Mouse (Mus musculus) left cerebral cortex, postnatal 36 days (tissue): ENCODE data around the gene Nxf3. TPM values are rescaled to one million over a fixed set of nuclear protein-coding genes. Genes with fewer than 3 reads are reported as not detected.

Experiments used
- total RNA-seq, 2 experiments: library from RNA; stranded (reverse); gene quantifications; 2 replicates each; pipeline ENCODE4 v1.2.3; 2021

The Nxf3 gene
- total RNA-seq, 2 experiments from 2014 or later, result not detected

Other genes starting within 250 kb of the Nxf3 start
- 100 to 1,000 TPM; 161 to 199 TPM for gene Gprasp2, start 246.2 kb downstream of the Nxf3 start, total RNA-seq
- gene Arxes2, start 91.4 kb downstream of the Nxf3 start, total RNA-seq, result 10 to 100 TPM; 57.8 to 69.1 TPM
- gene Arxes1, start 51.9 kb downstream of the Nxf3 start, total RNA-seq, result 10 to 100 TPM; 33.7 to 39.1 TPM
- gene Bex2, start 17.0 kb downstream of the Nxf3 start, total RNA-seq, result 100 to 1,000 TPM; 344 to 357 TPM
- gene Bex4, start 53.7 kb upstream of the Nxf3 start, total RNA-seq, result 10 to 100 TPM; 16.4 to 21.4 TPM
- 10 to 100 TPM; 32.9 to 40.4 TPM for gene Tceal8, start 87.1 kb upstream of the Nxf3 start, total RNA-seq
- gene Tceal5, start 118.6 kb upstream of the Nxf3 start, total RNA-seq, result 100 to 1,000 TPM; 109 to 156 TPM
- 1 to 10 TPM; 2.3 to 3.2 TPM for gene Tceal7, start 129.5 kb upstream of the Nxf3 start, total RNA-seq
- 10 to 100 TPM; 83.6 to 87.9 TPM for gene Bex1, start 130.3 kb upstream of the Nxf3 start, total RNA-seq
- gene Tceal9, start 159.8 kb upstream of the Nxf3 start, total RNA-seq, result 100 to 1,000 TPM; 112 to 117 TPM
- 100 to 1,000 TPM; 298 to 309 TPM for gene Bex3, start 185.0 kb upstream of the Nxf3 start, total RNA-seq